Mouse (Mus musculus): ENCODE measurements around the gene Lrrc4. TPM values are rescaled to one million over a fixed set of nuclear protein-coding genes. Genes with fewer than 3 reads are reported as not detected.

Gene Lrrc4
- polyA plus RNA-seq, 1 experiment from 2014 or later, result 7.2 TPM

DNA sequence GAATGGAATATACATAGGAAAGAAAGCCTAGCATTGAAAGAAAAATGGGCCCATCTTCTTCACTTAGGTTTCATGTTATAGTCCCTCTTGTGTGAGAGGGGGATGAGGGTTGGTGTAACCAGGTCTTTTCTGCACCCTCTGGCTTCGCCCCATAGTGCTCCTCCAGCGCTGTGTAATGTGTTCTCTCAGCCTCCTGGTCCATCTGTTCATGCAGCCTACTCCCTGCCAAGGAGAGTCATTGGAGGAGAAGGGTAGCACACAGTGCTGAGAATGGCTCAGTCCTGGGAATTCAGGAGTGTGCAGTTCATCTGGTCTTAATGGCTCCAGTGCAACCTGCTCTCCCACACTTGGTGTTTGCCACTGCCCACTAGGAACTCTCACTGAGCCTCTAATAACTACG, 30.6 kb downstream of the Lrrc4 start:
- ATAC-seq (ENCODE audit: insufficient read depth, low FRiP score, low TSS enrichment) (no peak), DNase-seq (ENCODE audit: low spot score) (no peak)
- Histone ChIP-seq H3K27me3 (ENCODE audit: control insufficient read depth, insufficient read depth, low read length) (no peaks in the 10 kb centered on the region), H3K36me3 (ENCODE audit: control insufficient read depth, insufficient read depth, low read length) (no peaks in the 10 kb centered on the region), H3K9ac (ENCODE audit: low read length) (no peak overlapping the region), H3K27ac (ENCODE audit: low read depth, low read length) (no peak overlapping the region), H3K9me3 (ENCODE audit: control insufficient read depth, low read length) (no peaks in the 10 kb centered on the region), H3K4me1 (ENCODE audit: control insufficient read depth, insufficient read depth, low read length) (no peaks in the 10 kb centered on the region), H3K4me2 (ENCODE audit: low read depth) (no peak overlapping the region), H3K4me3 (ENCODE audit: low read depth, low read length) (no peak overlapping the region)
- 93% methylated on average over 3 of the region's 3 CpGs for WGBS

DNA sequence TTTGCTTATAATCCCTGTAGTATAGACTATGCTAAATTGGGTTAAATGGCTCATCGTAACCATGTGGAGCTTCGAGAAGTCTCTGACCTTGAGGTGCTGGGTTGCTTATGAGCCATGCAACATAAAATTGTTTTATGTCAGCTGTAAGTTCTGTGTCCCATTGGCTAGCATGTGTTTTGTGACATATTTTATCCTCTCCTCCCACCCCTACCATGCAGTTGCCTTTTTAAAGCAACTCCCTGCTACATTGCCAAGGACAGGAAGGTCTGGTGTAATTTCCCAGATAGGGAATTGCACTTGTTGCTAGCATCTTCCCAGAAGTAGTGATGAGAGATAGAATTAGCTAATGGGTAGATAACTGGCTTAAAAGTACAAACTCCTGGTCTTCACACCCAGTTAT, 31.7 kb downstream of the Lrrc4 start:
- no peak overlapping the region for H3K4me3 ChIP-seq (ENCODE audit: low read depth, low read length)
- no peaks in the 10 kb centered on the region for H3K4me1 ChIP-seq (ENCODE audit: control insufficient read depth, insufficient read depth, low read length)
- ATAC-seq (ENCODE audit: insufficient read depth, low FRiP score, low TSS enrichment), result no peak
- H3K36me3 ChIP-seq (ENCODE audit: control insufficient read depth, insufficient read depth, low read length), result no peaks in the 10 kb centered on the region
- no peak for DNase-seq (ENCODE audit: low spot score)
- no peaks in the 10 kb centered on the region for H3K27me3 ChIP-seq (ENCODE audit: control insufficient read depth, insufficient read depth, low read length)
- no peaks in the 10 kb centered on the region for H3K9me3 ChIP-seq (ENCODE audit: control insufficient read depth, low read length)
- no peak overlapping the region for H3K9ac ChIP-seq (ENCODE audit: low read length)
- H3K4me2 ChIP-seq (ENCODE audit: low read depth), result no peak overlapping the region
- WGBS, result 84% methylated on average over 2 of the region's 2 CpGs
- no peak overlapping the region for H3K27ac ChIP-seq (ENCODE audit: low read depth, low read length)

DNA sequence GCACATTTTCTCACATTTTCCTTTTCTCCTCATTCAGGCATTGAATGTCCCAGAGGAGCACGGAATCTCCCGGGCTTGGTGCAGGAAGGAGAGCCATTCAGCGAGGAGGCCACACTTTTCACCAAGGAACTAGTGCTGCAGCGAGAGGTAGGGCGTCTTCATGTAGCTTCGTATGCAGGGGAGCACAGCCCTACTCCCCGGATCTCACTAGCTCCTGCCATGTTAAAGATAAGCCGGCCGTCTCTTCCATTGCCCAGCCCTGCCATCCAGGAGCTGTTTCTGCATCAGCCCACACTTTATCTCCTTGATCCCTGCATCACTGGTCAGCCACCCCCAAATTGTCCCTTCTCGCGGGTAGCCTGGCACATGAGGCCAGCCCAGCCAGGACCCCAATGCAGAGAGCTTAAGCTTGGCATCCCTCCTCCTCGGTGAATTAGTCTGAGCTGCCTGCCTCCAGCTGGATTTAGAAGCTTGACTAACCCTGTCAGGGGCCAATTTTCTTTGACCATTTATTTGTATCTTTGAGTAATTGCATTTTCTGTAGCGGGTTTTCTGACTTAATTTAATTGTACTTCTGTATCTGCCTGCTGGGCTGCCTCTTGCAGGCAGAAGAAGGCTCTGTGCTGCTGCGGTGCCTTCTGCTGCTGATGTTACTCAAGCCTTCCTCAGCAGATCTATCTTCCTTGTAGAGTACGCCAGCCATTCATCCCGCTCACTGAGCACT, 35.6 kb downstream of the Lrrc4 start:
- Histone ChIP-seq H3K27ac (ENCODE audit: low read depth, low read length) (no peak overlapping the region), H3K4me2 (ENCODE audit: low read depth) (no peak overlapping the region), H3K27me3 (ENCODE audit: control insufficient read depth, insufficient read depth, low read length) (no peaks in the 10 kb centered on the region), H3K9me3 (ENCODE audit: control insufficient read depth, low read length) (no peaks in the 10 kb centered on the region), H3K36me3 (ENCODE audit: control insufficient read depth, insufficient read depth, low read length) (no peaks in the 10 kb centered on the region), H3K4me1 (ENCODE audit: control insufficient read depth, insufficient read depth, low read length) (no peaks in the 10 kb centered on the region), H3K9ac (ENCODE audit: low read length) (no peak overlapping the region), H3K4me3 (ENCODE audit: low read depth, low read length) (no peak overlapping the region)
- 90% methylated on average over 16 of the region's 16 CpGs for WGBS
- no peak for DNase-seq (ENCODE audit: low spot score)
- no peak for ATAC-seq (ENCODE audit: insufficient read depth, low FRiP score, low TSS enrichment)

DNA sequence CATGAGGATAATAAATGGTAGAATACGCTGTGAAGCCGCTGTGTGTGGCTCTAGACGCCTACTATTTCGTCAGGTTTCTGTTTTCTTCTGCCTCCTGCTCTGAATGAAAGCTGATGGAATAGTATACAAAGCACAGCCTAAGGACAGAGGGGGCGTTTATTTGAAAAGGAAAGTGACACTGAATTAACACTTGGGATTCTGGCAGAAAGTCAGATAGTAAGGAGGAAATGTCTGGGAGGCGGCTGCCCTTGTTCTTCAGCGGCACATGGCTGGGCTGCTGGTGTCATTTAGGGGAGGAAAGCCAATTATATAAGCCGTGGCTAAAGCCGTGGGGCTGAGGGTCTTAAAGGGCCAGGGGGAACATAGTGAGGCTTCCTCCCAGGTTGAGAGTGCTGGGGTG, 36.2 kb downstream of the Lrrc4 start:
- Histone ChIP-seq H3K4me2 (ENCODE audit: low read depth) (no peak overlapping the region), H3K9me3 (ENCODE audit: control insufficient read depth, low read length) (no peaks in the 10 kb centered on the region), H3K36me3 (ENCODE audit: control insufficient read depth, insufficient read depth, low read length) (no peaks in the 10 kb centered on the region), H3K4me3 (ENCODE audit: low read depth, low read length) (no peak overlapping the region), H3K27ac (ENCODE audit: low read depth, low read length) (no peak overlapping the region), H3K27me3 (ENCODE audit: control insufficient read depth, insufficient read depth, low read length) (no peaks in the 10 kb centered on the region), H3K4me1 (ENCODE audit: control insufficient read depth, insufficient read depth, low read length) (no peaks in the 10 kb centered on the region), H3K9ac (ENCODE audit: low read length) (no peak overlapping the region)
- WGBS, result 36% methylated on average over 9 of the region's 9 CpGs
- DNase-seq (ENCODE audit: low spot score) (peak; percentile 26), ATAC-seq (ENCODE audit: insufficient read depth, low FRiP score, low TSS enrichment) (peak; percentile 55; the same call in 1 of the 2 replicates)

DNA sequence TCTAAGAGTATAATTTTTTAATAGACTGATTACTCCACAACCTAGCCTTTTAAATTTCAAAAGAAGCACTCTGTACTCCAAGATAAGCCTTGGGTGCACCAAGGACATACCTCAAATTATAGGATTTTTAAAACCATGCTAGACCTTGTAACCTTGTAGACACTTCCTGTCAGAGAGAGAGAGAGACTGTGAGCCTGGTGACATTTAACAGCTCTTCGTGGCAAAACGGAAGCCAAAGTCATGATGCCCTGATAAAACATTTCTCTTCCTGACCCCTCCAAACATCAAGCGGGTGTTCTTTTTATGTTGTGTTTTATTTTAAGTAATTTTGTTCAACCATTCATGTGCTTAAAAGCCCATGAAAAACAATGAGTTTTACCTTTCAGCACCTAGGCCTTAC, 39.7 kb downstream of the Lrrc4 start:
- no peaks in the 10 kb centered on the region for H3K36me3 ChIP-seq (ENCODE audit: control insufficient read depth, insufficient read depth, low read length)
- H3K4me2 ChIP-seq (ENCODE audit: low read depth), result no peak overlapping the region
- H3K9ac ChIP-seq (ENCODE audit: low read length), result no peak overlapping the region
- ATAC-seq (ENCODE audit: insufficient read depth, low FRiP score, low TSS enrichment) (no peak), DNase-seq (ENCODE audit: low spot score) (no peak)
- no peaks in the 10 kb centered on the region for H3K4me1 ChIP-seq (ENCODE audit: control insufficient read depth, insufficient read depth, low read length)
- no peaks in the 10 kb centered on the region for H3K9me3 ChIP-seq (ENCODE audit: control insufficient read depth, low read length)
- no peak overlapping the region for H3K27ac ChIP-seq (ENCODE audit: low read depth, low read length)
- WGBS, result 91% methylated on average over 3 of the region's 3 CpGs
- no peak overlapping the region for H3K4me3 ChIP-seq (ENCODE audit: low read depth, low read length)
- no peaks in the 10 kb centered on the region for H3K27me3 ChIP-seq (ENCODE audit: control insufficient read depth, insufficient read depth, low read length)

DNA sequence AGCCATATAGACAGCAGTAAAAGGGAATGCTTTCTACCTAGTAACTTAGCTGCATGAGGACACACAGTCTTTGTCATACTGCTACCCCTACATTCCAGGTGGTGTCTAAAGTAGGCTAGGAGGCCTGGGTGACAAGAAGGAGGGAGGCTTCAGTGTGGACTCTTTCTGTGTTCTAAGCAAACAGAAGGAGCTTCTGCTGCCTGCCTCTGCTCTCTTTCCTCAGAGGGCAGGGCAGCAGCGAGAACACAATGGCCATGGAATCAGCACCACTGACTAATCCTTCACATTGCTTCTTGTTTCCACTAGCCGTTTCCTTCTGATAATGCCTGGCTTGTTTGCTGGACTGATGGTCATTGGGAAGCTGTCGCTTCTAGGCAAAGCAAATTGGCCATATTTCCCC, 40.4 kb downstream of the Lrrc4 start:
- H3K27me3 ChIP-seq (ENCODE audit: control insufficient read depth, insufficient read depth, low read length), result no peaks in the 10 kb centered on the region
- no peak overlapping the region for H3K4me3 ChIP-seq (ENCODE audit: low read depth, low read length)
- H3K9ac ChIP-seq (ENCODE audit: low read length), result no peak overlapping the region
- DNase-seq (ENCODE audit: low spot score) (no peak), ATAC-seq (ENCODE audit: insufficient read depth, low FRiP score, low TSS enrichment) (no peak)
- 64% methylated on average over 3 of the region's 3 CpGs for WGBS
- H3K4me2 ChIP-seq (ENCODE audit: low read depth), result no peak overlapping the region
- H3K9me3 ChIP-seq (ENCODE audit: control insufficient read depth, low read length), result no peaks in the 10 kb centered on the region
- no peak overlapping the region for H3K27ac ChIP-seq (ENCODE audit: low read depth, low read length)
- H3K36me3 ChIP-seq (ENCODE audit: control insufficient read depth, insufficient read depth, low read length), result no peaks in the 10 kb centered on the region
- H3K4me1 ChIP-seq (ENCODE audit: control insufficient read depth, insufficient read depth, low read length), result no peaks in the 10 kb centered on the region

DNA sequence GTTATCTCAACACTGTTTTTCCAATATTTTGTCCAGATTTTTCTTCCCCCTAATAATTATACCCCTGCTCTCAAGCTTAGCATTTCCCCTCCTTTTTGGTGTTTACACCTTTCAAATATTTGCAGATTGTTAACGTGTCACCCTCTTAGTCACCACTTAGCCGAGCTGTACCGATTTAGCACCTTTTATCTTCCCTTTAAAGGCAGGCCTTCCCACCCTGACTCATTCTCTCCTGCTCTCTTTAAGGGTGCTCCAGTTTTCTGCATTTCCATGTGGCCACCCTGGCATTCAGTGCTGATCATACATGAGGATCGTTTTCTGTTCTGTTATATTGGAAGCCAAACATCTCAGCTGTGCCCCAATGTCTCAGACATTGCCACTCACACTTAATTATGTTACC, 41.9 kb downstream of the Lrrc4 start:
- no peak for ATAC-seq (ENCODE audit: insufficient read depth, low FRiP score, low TSS enrichment)
- 73% methylated on average over 4 of the region's 4 CpGs for WGBS

DNA sequence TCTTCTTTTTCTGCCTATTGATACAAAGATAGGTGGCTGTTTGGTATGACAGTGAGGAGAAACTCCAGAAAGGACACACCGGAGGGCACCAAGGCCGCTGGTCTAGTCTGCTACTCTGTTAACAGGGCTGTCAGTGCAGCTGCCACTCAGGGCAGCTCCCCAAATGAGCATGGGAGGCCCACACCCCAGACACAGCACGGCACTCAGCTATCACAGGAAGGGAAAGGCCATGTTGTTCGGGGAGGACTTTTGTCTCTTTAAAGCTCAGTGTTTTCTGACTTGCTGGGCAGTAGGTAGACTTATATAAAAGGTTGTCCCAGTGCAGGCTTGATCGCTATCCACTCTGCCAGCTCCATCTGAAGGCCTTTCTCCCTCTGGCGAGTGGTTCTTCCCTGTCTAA, 44.4 kb downstream of the Lrrc4 start:
- Histone ChIP-seq H3K36me3 (ENCODE audit: control insufficient read depth, insufficient read depth, low read length) (no peaks in the 10 kb centered on the region), H3K27me3 (ENCODE audit: control insufficient read depth, insufficient read depth, low read length) (no peaks in the 10 kb centered on the region), H3K9me3 (ENCODE audit: control insufficient read depth, low read length) (no peaks in the 10 kb centered on the region), H3K4me3 (ENCODE audit: low read depth, low read length) (no peak overlapping the region), H3K4me1 (ENCODE audit: control insufficient read depth, insufficient read depth, low read length) (peaks cover 11% of the 10 kb centered on the region), H3K4me2 (ENCODE audit: low read depth) (no peak overlapping the region), H3K27ac (ENCODE audit: low read depth, low read length) (no peak overlapping the region), H3K9ac (ENCODE audit: low read length) (no peak overlapping the region)
- ATAC-seq (ENCODE audit: insufficient read depth, low FRiP score, low TSS enrichment) (no peak), DNase-seq (ENCODE audit: low spot score) (no peak)
- 55% methylated on average over 6 of the region's 6 CpGs for WGBS

More for the DNA sequence above, 41.9 kb downstream of the Lrrc4 start:
- no peaks in the 10 kb centered on the region for H3K36me3 ChIP-seq (ENCODE audit: control insufficient read depth, insufficient read depth, low read length)
- no peak overlapping the region for H3K9ac ChIP-seq (ENCODE audit: low read length)
- H3K4me2 ChIP-seq (ENCODE audit: low read depth), result no peak overlapping the region
- no peaks in the 10 kb centered on the region for H3K27me3 ChIP-seq (ENCODE audit: control insufficient read depth, insufficient read depth, low read length)
- H3K9me3 ChIP-seq (ENCODE audit: control insufficient read depth, low read length), result no peaks in the 10 kb centered on the region
- H3K4me3 ChIP-seq (ENCODE audit: low read depth, low read length), result no peak overlapping the region
- H3K27ac ChIP-seq (ENCODE audit: low read depth, low read length), result no peak overlapping the region
- no peaks in the 10 kb centered on the region for H3K4me1 ChIP-seq (ENCODE audit: control insufficient read depth, insufficient read depth, low read length)
- DNase-seq (ENCODE audit: low spot score), result no peak

DNA sequence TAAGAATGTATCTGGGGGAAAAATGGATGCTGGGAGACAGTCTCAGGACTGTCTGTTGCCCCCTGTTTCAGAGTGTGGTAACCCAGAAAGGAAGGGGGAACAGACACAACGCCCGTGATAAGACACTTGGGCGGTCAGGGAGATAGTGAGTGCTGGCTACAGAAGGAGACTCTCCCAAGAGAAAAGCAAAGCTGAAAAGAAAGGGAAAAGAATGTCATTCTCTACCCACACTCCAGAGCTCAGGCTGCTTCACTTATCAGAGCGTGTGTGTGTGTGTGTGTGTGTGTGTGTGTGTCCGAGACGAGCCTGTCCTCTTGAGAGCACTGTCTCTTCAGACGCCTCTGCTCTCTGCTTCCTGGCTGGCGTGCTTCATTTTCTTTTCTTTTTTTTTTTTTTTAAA, 45.8 kb downstream of the Lrrc4 start:
- Histone ChIP-seq H3K27ac (ENCODE audit: low read depth, low read length) (no peak overlapping the region), H3K4me1 (ENCODE audit: control insufficient read depth, insufficient read depth, low read length) (peaks cover 13% of the 10 kb centered on the region), H3K36me3 (ENCODE audit: control insufficient read depth, insufficient read depth, low read length) (no peaks in the 10 kb centered on the region), H3K27me3 (ENCODE audit: control insufficient read depth, insufficient read depth, low read length) (no peaks in the 10 kb centered on the region), H3K4me2 (ENCODE audit: low read depth) (no peak overlapping the region), H3K9me3 (ENCODE audit: control insufficient read depth, low read length) (no peaks in the 10 kb centered on the region), H3K9ac (ENCODE audit: low read length) (no peak overlapping the region), H3K4me3 (ENCODE audit: low read depth, low read length) (no peak overlapping the region)
- WGBS, result 85% methylated on average over 8 of the region's 8 CpGs
- DNase-seq (ENCODE audit: low spot score) (no peak), ATAC-seq (ENCODE audit: insufficient read depth, low FRiP score, low TSS enrichment) (no peak)
